Mouse (Mus musculus): ENCODE measurements around the gene Ctcf.

- TF ChIP-seq CEBPB (IDR thresholded peaks at IDR 0.05; ENCODE audit: low read depth) (no peak), CTCF (IDR thresholded peaks at IDR 0.05; ENCODE audit: control insufficient read depth, insufficient read depth, insufficient read length) (no peak), MAX (IDR thresholded peaks at IDR 0.05) (no peak), MYOD1 (IDR thresholded peaks at IDR 0.05; ENCODE audit: control insufficient read depth, insufficient read length, low read depth) (no peak), USF1 (IDR thresholded peaks at IDR 0.05; ENCODE audit: low read depth) (peak; percentile 95), FOSL1 (IDR thresholded peaks at IDR 0.05; ENCODE audit: insufficient read depth, low read length, poor library complexity, severe bottlenecking) (no peak), MYOG (IDR thresholded peaks at IDR 0.05; ENCODE audit: control insufficient read depth, extremely low read depth, insufficient read length) (no peak)
Observed at GRCm38 (mm10) chr8:105700966-105701824, 64.8 kb downstream of the Ctcf start, which contains the start of the genes Acd and Pard6a.
